Comparison of ENCODE assay signal across 24 mouse cellular contexts in genomic region chr2:37479559-37479958, GRCm38 (mm10).
"Had no signal": no experiment of that assay in that cellular context is flagged by ENCODE, and none has a peak within 500 bp of the region (broad histone marks: within the 10 kb centered on the region; RNA-seq: fewer than 3 reads in every experiment).

No protein-coding gene starts in this region.

- H3K9me3 ChIP-seq: heart, embryonic 10.5 days; heart, embryonic 12.5 days; hindbrain, embryonic 10.5 days; hindbrain, embryonic 12.5 days; intestine, embryonic 15.5 days; limb, embryonic 15.5 days had no signal

- H3K4me2 ChIP-seq: heart, embryonic 12.5 days; hindbrain, embryonic 12.5 days; hindbrain, embryonic 14.5 days; intestine, embryonic 15.5 days; limb, embryonic 13.5 days; limb, embryonic 15.5 days had no signal

- H3K27ac ChIP-seq: gastrocnemius, adult 2 months; heart, embryonic 10.5 days; hindbrain, embryonic 10.5 days; hindbrain, embryonic 12.5 days; hindbrain, embryonic 14.5 days; intestine, embryonic 15.5 days; layer of hippocampus, adult 2 months; limb, embryonic 13.5 days; limb, embryonic 15.5 days had no signal

- ATAC-seq: hindbrain, embryonic 16.5 days; inflammation-experienced regulatory T-cells, adult 6 months; intestine, embryonic 15.5 days; intestine, postnatal 0 days had no signal

- H3K4me1 ChIP-seq: heart, embryonic 10.5 days; hindbrain, embryonic 10.5 days; hindbrain, embryonic 12.5 days; intestine, embryonic 15.5 days; limb, embryonic 13.5 days; limb, embryonic 15.5 days had no signal

- DNase-seq: gastrocnemius, adult 2 months; gastrocnemius, postnatal 10 days; gastrocnemius, postnatal 25 days; heart, adult 18-20 months; heart, postnatal 10 days; heart, postnatal 4 days; kidney, adult 18-20 months; kidney, adult 8-10 months; kidney, postnatal 10 days; kidney, postnatal 25 days; kidney, postnatal 4 days; left cerebral cortex, postnatal 4 days had no signal

- H3K27me3 ChIP-seq: heart, embryonic 12.5 days; hindbrain, embryonic 12.5 days; intestine, embryonic 15.5 days; limb, embryonic 13.5 days; limb, embryonic 15.5 days had no signal

- H3K9ac ChIP-seq: heart, embryonic 12.5 days; hindbrain, embryonic 12.5 days; hindbrain, embryonic 14.5 days; intestine, embryonic 15.5 days; limb, embryonic 13.5 days; limb, embryonic 15.5 days had no signal

- H3K4me3 ChIP-seq: gastrocnemius, adult 2 months; heart, embryonic 10.5 days; heart, embryonic 12.5 days; hindbrain, embryonic 10.5 days; hindbrain, embryonic 12.5 days; intestine, embryonic 15.5 days; layer of hippocampus, adult 2 months; limb, embryonic 13.5 days; limb, embryonic 15.5 days had no signal
